Mouse (Mus musculus) adrenal gland, postnatal 4 days (tissue): ENCODE results near the gene Steap2. TPM values are rescaled to one million over a fixed set of nuclear protein-coding genes. Genes with fewer than 3 reads are reported as not detected.

Experiments
- DNase-seq, 2 experiments: peaks; one replicate each; pipeline ENCODE4 v3.0.0; 2021 to 2022; ENCODE audit warnings: low spot score in 2 of 2, mixed read lengths in 2 of 2
- total RNA-seq, 2 experiments: library from RNA; stranded (reverse); gene quantifications; 2 replicates each; pipeline ENCODE4 v1.2.3; 2021

The Steap2 gene
- total RNA-seq, 2 experiments from 2014 or later, result 21.2 to 26.7 TPM

DNA sequence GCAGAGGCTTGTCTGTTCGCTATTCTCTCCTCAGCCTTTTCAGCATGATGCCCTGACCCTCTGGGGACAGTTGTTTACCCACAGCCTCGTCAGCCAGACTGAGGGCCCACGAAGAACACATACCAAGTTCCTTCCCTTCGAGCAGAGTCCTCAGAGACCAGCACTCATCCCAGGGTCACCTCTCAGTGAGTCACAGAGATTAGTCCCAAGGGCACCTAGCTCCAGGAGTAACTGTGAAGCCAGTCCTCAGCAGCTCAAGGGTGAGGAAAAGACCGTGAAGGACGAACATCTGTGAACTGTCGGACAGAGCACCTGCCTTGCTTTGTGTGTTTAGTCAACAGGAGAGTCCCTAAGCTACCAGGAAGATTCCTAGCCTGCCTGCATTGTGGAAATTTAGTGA, 25.5 kb downstream of the Steap2 start:
- DNase-seq, result no peak

DNA sequence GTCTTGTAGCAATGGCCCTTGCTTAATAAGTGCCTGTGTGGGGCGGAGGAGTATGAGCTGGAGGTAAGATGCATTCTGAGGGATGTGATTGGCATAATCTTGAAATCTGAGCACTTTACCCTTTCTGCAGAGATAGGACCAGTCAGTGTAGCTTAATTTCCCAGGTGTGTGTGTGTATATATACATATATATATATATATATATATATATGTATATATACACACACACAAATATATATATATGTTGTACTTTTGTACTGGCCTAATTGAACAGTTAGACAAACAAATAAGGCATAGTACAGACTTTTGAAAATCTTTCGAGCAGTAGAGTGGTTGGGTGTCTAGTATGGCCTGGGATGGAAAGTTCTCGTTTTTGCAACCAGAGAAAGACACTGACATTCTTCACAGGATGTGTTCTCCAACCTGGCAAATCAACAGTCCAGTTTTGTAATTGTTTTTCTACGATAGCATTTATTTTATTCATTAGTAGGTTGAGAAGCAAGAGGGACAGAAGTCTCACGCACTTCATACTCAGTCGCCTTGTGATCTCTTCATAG, 29.9 kb downstream of the Steap2 start:
- DNase-seq, result no peak

DNA sequence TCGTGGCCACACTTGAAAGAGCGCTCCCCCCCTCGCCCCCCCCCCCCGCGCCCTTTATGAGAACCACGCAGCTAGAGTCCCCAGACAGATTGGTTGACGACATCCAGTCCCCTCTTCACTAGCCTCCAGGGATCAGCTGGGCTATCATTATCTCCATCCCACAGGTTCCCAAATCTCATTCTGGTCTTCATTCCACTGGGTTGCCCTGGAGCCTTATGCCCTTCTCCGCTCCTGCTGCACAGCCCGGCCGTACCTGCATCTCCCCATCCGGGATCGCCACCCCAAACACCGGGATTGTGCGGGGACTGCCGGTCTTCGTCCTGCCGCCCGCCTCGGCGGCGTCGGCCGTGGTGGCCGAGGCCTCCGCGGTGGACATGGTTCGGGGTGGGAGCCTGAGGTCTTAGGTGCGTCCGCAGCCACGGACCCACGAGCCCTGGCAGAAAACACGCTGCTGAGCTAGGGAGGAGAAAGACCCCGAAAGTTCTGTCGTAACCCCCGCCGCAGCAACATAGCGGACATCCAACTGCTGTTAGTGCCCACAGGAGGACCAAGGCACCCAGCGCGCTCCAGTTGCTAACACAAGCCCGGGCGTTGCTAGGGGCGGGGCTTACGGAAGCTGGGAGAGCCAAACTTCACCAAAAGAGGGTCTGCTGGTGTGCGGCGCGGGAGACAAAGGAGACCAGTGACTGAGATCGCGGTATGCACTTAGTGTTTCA, 30.6 kb downstream of the Steap2 start, which contains the start of gene Cfap69:
TSS of gene Cfap69 (minus strand) at position 585 of the 716 bp plus-strand sequence.
- DNase-seq, result peak; percentile 54 to 67

DNA sequence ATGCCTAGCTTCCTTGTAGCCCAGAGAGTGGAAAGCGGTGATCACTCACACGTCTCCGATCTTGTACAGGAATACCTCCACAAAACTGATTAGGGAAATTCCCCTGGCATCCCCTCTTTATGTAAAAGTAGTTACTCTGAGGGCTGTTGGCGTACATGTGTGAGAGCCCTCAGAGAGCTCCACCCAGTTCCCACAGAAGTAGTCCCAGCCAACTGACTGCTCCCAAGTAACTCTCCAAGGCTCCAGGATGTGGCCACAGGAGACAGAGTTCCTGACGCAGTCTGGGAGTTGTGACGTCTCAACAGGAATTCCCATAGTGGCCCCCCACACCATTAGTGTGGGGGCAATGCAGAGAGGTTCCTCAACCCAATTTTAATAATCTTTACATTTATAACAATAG, 31.3 kb downstream of the Steap2 start:
- no peak for DNase-seq

DNA sequence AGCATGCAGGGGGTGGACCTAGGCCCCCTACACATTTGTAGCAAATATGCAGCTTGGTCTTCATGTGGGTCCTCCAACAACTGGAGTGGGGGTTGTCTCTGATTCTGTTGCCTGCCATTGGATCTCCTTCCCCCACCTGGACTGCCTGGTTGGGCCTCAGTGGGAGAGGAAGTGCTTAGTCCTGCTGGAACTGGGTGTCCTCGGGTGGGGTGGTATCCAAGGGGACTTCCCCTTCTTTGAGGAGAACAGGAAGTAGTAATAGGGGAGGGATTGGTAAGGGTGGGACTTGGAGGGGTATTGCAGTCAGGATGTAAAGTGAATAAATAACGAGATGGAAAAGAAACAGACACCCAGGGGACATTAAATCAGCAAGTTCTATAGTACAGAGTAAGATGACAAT, 35.7 kb downstream of the Steap2 start:
- DNase-seq, result no peak

DNA sequence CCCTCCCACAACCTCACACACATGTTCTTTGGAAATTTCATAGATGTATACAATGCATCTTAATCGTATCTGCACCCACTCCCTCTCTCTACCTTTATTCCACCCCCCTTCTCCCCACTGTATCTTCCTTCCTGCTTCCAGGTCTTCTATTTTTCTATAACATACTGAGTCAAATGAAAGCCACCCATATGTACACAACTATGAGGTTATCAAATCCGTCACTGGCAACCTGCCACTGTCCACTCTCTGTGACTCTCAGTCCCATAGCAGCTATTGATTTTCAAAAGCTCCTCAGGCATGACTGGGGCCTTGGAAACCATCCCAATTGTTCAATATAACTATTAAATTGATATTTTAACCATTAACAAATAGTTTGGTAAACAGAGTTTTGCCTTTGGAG, 36.4 kb downstream of the Steap2 start:
- no peak for DNase-seq

DNA sequence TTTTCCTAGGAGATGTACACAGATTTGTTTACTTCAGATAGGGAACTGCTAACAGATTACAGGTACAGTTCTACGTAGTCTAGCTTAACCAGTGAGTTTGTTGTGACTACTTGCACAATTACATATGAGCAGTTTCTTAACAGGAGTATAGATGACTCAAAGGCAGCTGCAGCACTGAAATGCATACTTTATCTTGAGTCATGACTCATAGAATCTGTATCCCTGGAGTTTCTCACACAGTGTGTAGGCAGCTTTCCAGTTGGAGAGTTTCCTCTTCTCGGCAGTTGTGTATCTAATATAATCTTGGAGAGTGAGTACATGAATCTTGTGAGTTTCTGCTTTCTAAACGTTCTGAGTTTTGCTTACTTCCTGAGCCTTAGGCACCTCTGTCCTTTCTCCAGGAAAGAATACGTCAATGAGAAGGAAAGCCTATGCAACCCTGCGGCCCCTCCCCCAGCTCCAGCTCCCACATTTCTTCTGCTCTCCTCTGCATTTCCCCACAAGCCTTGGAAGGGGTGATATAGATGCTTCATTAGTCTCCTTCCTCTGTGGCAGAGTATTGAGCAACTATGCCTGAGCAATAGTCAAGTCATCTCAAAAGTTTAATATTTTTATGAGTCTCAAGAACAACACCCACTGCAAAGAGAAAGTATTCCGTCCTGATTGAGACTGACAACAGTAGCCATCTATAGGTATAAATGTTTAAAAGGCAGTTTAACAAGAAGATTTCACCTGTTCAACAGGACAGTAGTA, 45.4 kb downstream of the Steap2 start:
- DNase-seq, result no peak

DNA sequence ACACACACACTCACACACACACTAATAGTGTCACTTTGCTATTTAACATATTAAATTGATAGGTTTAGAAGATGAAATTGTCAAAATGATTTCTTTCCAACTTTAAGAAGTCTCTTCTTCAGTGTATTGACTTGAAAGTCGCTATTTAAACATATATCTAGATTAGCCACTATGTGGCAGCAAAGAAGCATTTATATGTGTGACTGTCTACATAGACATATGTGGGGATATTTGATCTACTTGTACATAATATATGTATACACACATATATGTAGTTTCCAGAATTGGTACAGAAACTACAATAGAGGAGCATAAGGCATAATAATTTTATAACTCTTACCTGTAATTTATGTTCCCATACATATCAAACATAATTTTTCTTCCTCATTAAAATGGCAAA, 48.2 kb downstream of the Steap2 start:
- no peak for DNase-seq

DNA sequence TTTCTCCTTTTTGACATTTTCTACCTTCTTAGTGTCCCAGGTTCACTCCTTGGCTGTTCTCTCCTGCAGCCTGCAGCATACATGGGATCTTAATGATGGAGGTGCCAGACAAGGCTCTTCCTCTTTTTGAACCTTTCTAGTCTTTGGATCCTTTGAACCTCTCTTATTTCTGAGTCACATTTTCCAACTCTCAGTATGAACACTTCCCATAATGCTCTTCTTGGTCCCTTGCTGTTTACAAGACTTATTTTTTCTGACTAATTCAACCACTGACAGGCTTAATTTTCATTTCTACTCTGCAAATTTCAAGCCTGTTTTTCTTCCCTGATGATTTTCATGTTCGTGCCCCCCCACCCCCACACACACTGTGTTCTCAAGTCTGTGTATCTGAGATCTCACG, 55.9 kb downstream of the Steap2 start:
- DNase-seq, result no peak

DNA sequence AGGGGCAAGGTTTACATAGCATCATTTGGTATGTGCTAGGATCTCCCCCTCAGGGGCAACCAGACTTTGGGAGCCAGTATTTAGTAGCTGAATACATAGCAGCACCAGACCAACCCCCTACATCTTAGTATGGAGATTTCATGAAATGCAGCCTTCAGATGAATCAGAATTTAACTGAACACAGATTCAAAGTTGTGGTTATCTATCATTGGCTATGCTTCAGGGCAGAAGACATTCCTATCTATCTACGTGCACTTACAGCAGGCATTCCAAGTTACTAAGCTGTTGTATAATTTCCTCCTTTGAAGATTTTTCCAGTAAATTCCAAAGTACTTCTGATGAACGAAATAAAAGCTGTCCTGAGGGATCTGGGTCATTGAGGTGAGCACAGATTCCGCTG, 68.9 kb downstream of the Steap2 start:
- DNase-seq, result no peak

DNA sequence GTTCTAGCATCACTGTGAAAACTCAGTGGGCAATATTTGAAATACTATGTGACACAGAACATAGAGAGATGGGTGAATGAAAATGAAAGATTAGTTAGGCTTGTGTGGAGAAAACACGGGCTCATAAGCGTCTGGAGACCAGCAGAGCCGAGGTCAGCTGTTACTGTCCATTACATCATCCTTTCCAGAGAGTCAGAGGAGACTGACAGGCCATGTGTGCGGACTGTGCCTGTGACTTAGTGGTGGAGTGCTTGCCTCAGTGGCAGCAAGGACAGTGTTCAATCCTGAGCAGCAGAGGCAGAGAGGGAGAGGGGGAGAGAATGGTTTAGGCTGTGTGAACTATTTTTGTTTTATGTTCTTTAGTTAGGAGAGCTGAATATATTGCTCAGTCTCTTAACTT, 76.0 kb downstream of the Steap2 start:
- no peak for DNase-seq

Other genes with a start within 250 kb of the Steap2 start
- not detected for gene 1700015F17Rik, start 215.4 kb downstream of the Steap2 start, total RNA-seq
- 10 to 100 TPM; 21.3 to 23.6 TPM for gene Cldn12, start 179.6 kb downstream of the Steap2 start, total RNA-seq
- 10 to 100 TPM; 22.8 to 23.8 TPM for gene Gtpbp10, start 135.0 kb downstream of the Steap2 start, total RNA-seq
- under 1 TPM in 1 of 2 experiments, not detected in 1; 0.39 TPM for gene Gm8773, start 120.8 kb downstream of the Steap2 start, total RNA-seq
- gene Cfap69, start 30.3 kb downstream of the Steap2 start, total RNA-seq, result 1 to 10 TPM; 6.0 to 7.3 TPM
- 10 to 100 TPM; 13.2 to 16.7 TPM for gene Steap1, start 54.7 kb upstream of the Steap2 start, total RNA-seq